ENCODE assay signal across 10 mouse cellular contexts in the genomic region with DNA sequence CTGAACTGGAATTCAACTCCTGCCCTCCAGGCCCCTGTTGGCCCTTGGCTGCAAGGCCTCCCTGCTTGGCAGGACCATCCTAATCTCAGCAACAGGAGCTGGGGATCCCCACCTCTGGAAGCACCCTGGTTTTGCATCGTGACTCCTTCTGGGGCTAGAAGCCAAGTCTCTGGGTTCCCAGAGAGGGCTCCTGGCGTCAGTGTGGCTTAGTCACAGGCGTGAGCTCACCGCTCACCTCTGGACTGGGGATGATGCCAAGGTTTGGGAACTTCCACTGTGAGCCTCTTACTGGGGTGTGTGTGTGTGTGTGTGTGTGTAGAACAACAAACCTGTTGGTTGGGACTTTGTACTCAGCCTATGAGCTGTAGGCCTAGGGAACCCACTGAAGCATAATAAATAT. TPM values are rescaled to one million over a fixed set of nuclear protein-coding genes. Genes with fewer than 3 reads are reported as not detected.
A peak's percentile ranks its signal among the peaks of the same experiment; 100 is the strongest.
DNase-seq lines count a peak whose midpoint lies in the region; ATAC-seq and TF ChIP-seq lines count a peak whose summit lies in the region.
"Had no signal": no experiment of that assay in that cellular context is flagged by ENCODE, and none has a peak within 500 bp of the region (broad histone marks: within the 10 kb centered on the region; RNA-seq: fewer than 3 reads in every experiment).

No protein-coding gene starts in this region.

- no peaks in the 10 kb centered on the region for H3K4me1 ChIP-seq in intestine, postnatal 0 days (replicated peaks; ENCODE audit: control insufficient read depth, insufficient read depth, low read length)
- peaks cover 33% of the 10 kb centered on the region; the same call in 1 of the 2 replicates for H3K4me1 ChIP-seq in lung, postnatal 0 days (ENCODE audit: insufficient read depth, low read depth, low read length)
- H3K4me1 ChIP-seq in midbrain, embryonic 10.5 days = peaks cover 60% of the 10 kb centered on the region

- 60% methylated on average over 4 of the region's 4 CpGs for WGBS in intestine, postnatal 0 days
- WGBS in lung, postnatal 0 days = 34% methylated on average over 4 of the region's 4 CpGs
- WGBS in midbrain, embryonic 10.5 days = 90% methylated on average over 4 of the region's 4 CpGs

- H3K4me2 ChIP-seq in intestine, postnatal 0 days (replicated peaks; ENCODE audit: low read depth) = no peak overlapping the region
- H3K4me2 ChIP-seq in lung, postnatal 0 days (replicated peaks; ENCODE audit: low read depth, low read length) = no peak overlapping the region
- H3K4me2 ChIP-seq: forebrain, embryonic 13.5 days had no signal

- TF ChIP-seq CTCF in intestine, postnatal 0 days (IDR thresholded peaks at IDR 0.05; ENCODE audit: low read depth) = no peak
- no peak for TF ChIP-seq CTCF in lung, postnatal 0 days (IDR thresholded peaks at IDR 0.05)

- no peaks in the 10 kb centered on the region for H3K9me3 ChIP-seq in intestine, postnatal 0 days (ENCODE audit: control insufficient read depth)
- H3K9me3 ChIP-seq in lung, postnatal 0 days (ENCODE audit: low read length) = no peaks in the 10 kb centered on the region
- H3K9me3 ChIP-seq in midbrain, embryonic 10.5 days (replicated peaks) = no peaks in the 10 kb centered on the region
- H3K9me3 ChIP-seq: forebrain, embryonic 13.5 days had no signal

- H3K36me3 ChIP-seq in intestine, postnatal 0 days (ENCODE audit: control insufficient read depth, insufficient read depth) = no peaks in the 10 kb centered on the region; the same call in 1 of the 2 replicates
- H3K36me3 ChIP-seq in lung, postnatal 0 days (ENCODE audit: insufficient read depth, low read length) = no peaks in the 10 kb centered on the region
- no peaks in the 10 kb centered on the region for H3K36me3 ChIP-seq in midbrain, embryonic 10.5 days

- no peaks in the 10 kb centered on the region for H3K27me3 ChIP-seq in intestine, postnatal 0 days (replicated peaks; ENCODE audit: control insufficient read depth, insufficient read depth, low read length)
- no peaks in the 10 kb centered on the region for H3K27me3 ChIP-seq in lung, postnatal 0 days (replicated peaks; ENCODE audit: insufficient read depth, low read length)
- peaks cover 72% of the 10 kb centered on the region for H3K27me3 ChIP-seq in midbrain, embryonic 10.5 days (ENCODE audit: low read depth, poor library complexity, severe bottlenecking)

- ATAC-seq in intestine, postnatal 0 days = peak; percentile 41
- ATAC-seq in lung, postnatal 0 days = peak; percentile 87
- ATAC-seq in erythroblast, adult 5-6 weeks (replicated peaks; ENCODE audit: low FRiP score, poor library complexity, severe bottlenecking) = no peak
- ATAC-seq: forebrain, embryonic 13.5 days had no signal

- DNase-seq in gastrocnemius, postnatal 25 days = peak; percentile 50
- DNase-seq in gastrocnemius, postnatal 4 days (ENCODE audit: low spot score in 2 of 2) = no peak
- DNase-seq in fibroblast of lung, adult 2 months (ENCODE audit: low read depth) = peak; percentile 92
- DNase-seq in lung, postnatal 0 days (ENCODE audit: low spot score) = peak; percentile 92
- DNase-seq in midbrain, embryonic 10.5 days (ENCODE audit: low spot score) = no peak
- no peak for DNase-seq in thymus, postnatal 10 days (ENCODE audit: low spot score in 2 of 2)

- no peak overlapping the region for H3K9ac ChIP-seq in intestine, postnatal 0 days (ENCODE audit: low read depth, low read length)
- no peak overlapping the region for H3K9ac ChIP-seq in lung, postnatal 0 days (replicated peaks; ENCODE audit: low read depth)
- H3K9ac ChIP-seq: forebrain, embryonic 13.5 days had no signal

- H3K27ac ChIP-seq in intestine, postnatal 0 days (ENCODE audit: low read depth, low read length) = no peak overlapping the region
- H3K27ac ChIP-seq in lung, postnatal 0 days (ENCODE audit: low read length) = peak overlapping the region; percentile 78
- no peak overlapping the region; the same call in 1 of the 2 replicates for H3K27ac ChIP-seq in midbrain, embryonic 10.5 days (replicated peaks)
- H3K27ac ChIP-seq: forebrain, embryonic 13.5 days had no signal

- TF ChIP-seq EP300 in lung, postnatal 0 days (IDR thresholded peaks at IDR 0.05) = peak; percentile 42; the same call in 1 of the 2 replicates

- no peak overlapping the region for H3K4me3 ChIP-seq in intestine, postnatal 0 days (ENCODE audit: low read depth, low read length)
- no peak overlapping the region for H3K4me3 ChIP-seq in lung, postnatal 0 days (ENCODE audit: low read depth, low read length)
- no peak overlapping the region for H3K4me3 ChIP-seq in midbrain, embryonic 10.5 days
- H3K4me3 ChIP-seq: forebrain, embryonic 13.5 days; myocyte had no signal

RNA-seq across cellular contexts. Expression of a gene that starts 31.7 kb away (rescaled TPM):
- total RNA-seq in gastrocnemius, postnatal 25 days (2021) = 10 to 100 TPM; 40.1 to 40.7 TPM
- 10 to 100 TPM; 72.7 to 80.4 TPM for total RNA-seq in gastrocnemius, postnatal 4 days (2021)
- polyA plus RNA-seq in intestine, postnatal 0 days (2015; fragmentation: Nextera tagmentation; extraction: Ambion mirVana) = 41.3 and 48.5 TPM in 2 replicates
- 75.8 and 83.4 TPM in 2 replicates for polyA plus RNA-seq in lung, postnatal 0 days (2015; fragmentation: Nextera tagmentation; extraction: Ambion mirVana)
- total RNA-seq in erythroblast, adult 5-6 weeks (2015; ENCODE audit: low replicate concordance) = 0.19 and 2.3 TPM in 2 replicates
- total RNA-seq in erythroblast, adult 5-6 weeks (2017; ENCODE audit: low replicate concordance) = 1.4 and 2.2 TPM in 2 replicates
- 19.7 and 24.7 TPM in 2 replicates for polyA plus RNA-seq in midbrain, embryonic 10.5 days (2016; fragmentation: Nextera tagmentation; extraction: Ambion mirVana)

Comparison
In these comparisons a context has a peak if more than half of its experiments do, and no peak if none do; other contexts are left out.
1. DNase-seq: peak in gastrocnemius, postnatal 25 days (single experiment), fibroblast of lung, adult 2 months (single experiment) and lung, postnatal 0 days (single experiment); none in gastrocnemius, postnatal 4 days (0 of 2), midbrain, embryonic 10.5 days (single experiment) and thymus, postnatal 10 days (0 of 2).
2. RNA of a gene that starts 31.7 kb away (total RNA-seq): 72.7 to 80.4 TPM in gastrocnemius, postnatal 4 days and 40.1 to 40.7 TPM in gastrocnemius, postnatal 25 days; 0.19 to 2.3 TPM in erythroblast, adult 5-6 weeks; every median in the first group is over 10 times any median in the second.